Mouse (Mus musculus) lung, adult 2 months (tissue): ENCODE results near the gene Gnptab. TPM values are rescaled to one million over a fixed set of nuclear protein-coding genes. Genes with fewer than 3 reads are reported as not detected.
"Not testable (repeated sequence)": the region's sequence is repeated elsewhere in the genome, so short reads cannot be mapped to it uniquely, and the experiment has no call there.

Experiments
- DNase-seq: peaks from one replicate; pipeline ENCODE4 v3.0.0; 2022
- H3K4me1 ChIP-seq: fragments of 200-500 bp; 2 replicates; pipeline ENCODE4 v1.6.1; 2011; ENCODE audit warnings: low read length; ENCODE audit not compliant: control insufficient read depth, insufficient read depth
- H3K4me3 ChIP-seq: fragments of 200-500 bp; replicated peaks from 2 replicates; pipeline ENCODE3; 2011; ENCODE audit warnings: low read depth, mild to moderate bottlenecking, control low read depth, low read length; ENCODE audit errors: extremely low read depth
- CTCF ChIP-seq: fragments of 200-500 bp; IDR thresholded peaks from 2 replicates; pipeline ENCODE4 v1.5.1; 2011; ENCODE audit warnings: mild to moderate bottlenecking, low read length, control low read depth; ENCODE audit not compliant: insufficient read depth
- POLR2A ChIP-seq: fragments of 200-500 bp; IDR thresholded peaks from 2 replicates; pipeline ENCODE4 v1.6.1; 2011; ENCODE audit warnings: low read depth, mild to moderate bottlenecking, control low read depth, low read length, borderline replicate concordance; ENCODE audit errors: extremely low read depth
- WGBS: fragments of 180-500 bp; shearing (Covaris S2); methylation state at CpG from one replicate; pipeline ENCODE4 v1.1.7; 2018; 5-methylcytosine and 5-hydroxymethylcytosine counted together
- polyA plus RNA-seq: library from polyadenylated mRNA; depleted of rRNA; stranded (reverse); fragments of >200 nt; gene quantifications from 2 replicates; pipeline ENCODE4 v1.2.3, GENCODE M21; 2012

The Gnptab gene
- polyA plus RNA-seq, 1 experiment, result 16.6 TPM

DNA sequence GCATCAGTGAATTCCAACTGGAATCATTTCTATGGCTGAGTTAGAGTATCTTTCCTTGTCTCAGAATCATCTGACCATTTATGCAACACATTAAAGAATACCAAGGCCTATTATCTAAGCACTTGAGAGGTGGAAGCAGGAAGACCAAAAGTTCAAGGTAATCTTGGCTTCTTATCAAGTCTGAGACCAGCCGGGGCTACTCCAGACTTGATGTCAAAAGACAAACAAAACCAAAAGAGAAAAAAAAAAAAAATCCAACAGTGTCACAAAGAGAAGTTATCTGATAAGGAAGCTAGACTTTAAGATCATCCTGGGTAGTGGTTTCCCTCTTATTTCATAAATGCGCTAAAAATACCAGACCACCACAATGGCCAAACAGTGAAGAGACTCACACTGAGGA, 26.4 kb upstream of the Gnptab start:
- TF ChIP-seq CTCF (no peak), POLR2A (no peak)
- 38% methylated on average over 2 of the region's 2 CpGs for whole genome bisulfite sequencing
- peaks cover 12% of the 10 kb centered on the region for H3K4me1 ChIP-seq
- no peak overlapping the region for H3K4me3 ChIP-seq
- no peak for DNase-seq

GRCm38 (mm10) chr10:88354599-88354998, 24.3 kb upstream of the Gnptab start:
- H3K4me1 ChIP-seq, result peaks cover 6% of the 10 kb centered on the region; the same call in 1 of the 2 replicates
- TF ChIP-seq CTCF (no peak), POLR2A (no peak)
- 62% methylated on average over 5 of the region's 5 CpGs for WGBS
- DNase-seq, result no peak
- H3K4me3 ChIP-seq, result peak overlapping the region; percentile 31

GRCm38 (mm10) chr10:88356114-88356982, 22.6 kb upstream of the Gnptab start:
- H3K4me1 ChIP-seq, result peaks cover 3% of the 10 kb centered on the region; the same call in 1 of the 2 replicates
- 7% methylated on average over 21 of the region's 21 CpGs for WGBS
- peak; percentile 70 for DNase-seq
- peak overlapping the region; percentile 97 for H3K4me3 ChIP-seq
- peak; percentile 69; the same call in 1 of the 2 replicates for TF ChIP-seq POLR2A
- no peak for TF ChIP-seq CTCF

- DNase-seq, result peak; percentile 72
- TF ChIP-seq POLR2A (no peak; the same call in 1 of the 2 replicates), CTCF (no peak)
- Histone ChIP-seq H3K4me3 (peak overlapping the region; percentile 97), H3K4me1 (peaks cover 3% of the 10 kb centered on the region; the same call in 1 of the 2 replicates)
- 2% methylated on average over 47 of the region's 47 CpGs for WGBS
Observed at GRCm38 (mm10) chr10:88356983-88357559, 21.9 kb upstream of the Gnptab start.

DNA sequence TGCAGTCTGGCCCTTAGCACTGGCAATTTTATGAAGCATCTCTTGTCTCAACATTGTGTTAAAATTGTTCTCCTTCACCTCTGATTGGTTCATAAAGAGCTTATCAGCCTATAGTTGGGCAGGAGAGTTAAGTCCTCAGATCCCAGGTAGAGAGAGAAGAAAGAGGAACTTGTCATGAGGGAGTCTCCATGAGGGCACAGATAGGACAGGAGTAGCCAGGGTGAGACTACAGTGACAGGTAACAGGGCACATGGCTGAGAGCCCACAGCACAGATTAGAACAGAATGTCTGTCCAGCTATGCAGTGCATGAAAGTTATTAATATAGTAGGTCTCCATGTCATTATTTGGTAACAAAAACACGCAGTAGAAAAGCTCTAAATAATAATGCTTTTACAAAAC, 16.7 kb upstream of the Gnptab start:
- no peaks in the 10 kb centered on the region for H3K4me1 ChIP-seq
- WGBS, result 62% methylated on average over 1 of the region's 1 CpGs
- TF ChIP-seq POLR2A, result no peak
- no peak for TF ChIP-seq CTCF
- H3K4me3 ChIP-seq, result no peak overlapping the region
- DNase-seq, result no peak

- Histone ChIP-seq H3K4me3 (no peak overlapping the region), H3K4me1 (no peaks in the 10 kb centered on the region)
- no peak for DNase-seq
- TF ChIP-seq CTCF, result no peak
- no peak for TF ChIP-seq POLR2A
- 78% methylated on average over 3 of the region's 3 CpGs for WGBS
Observed at GRCm38 (mm10) chr10:88364221-88364620, 14.7 kb upstream of the Gnptab start.

DNA sequence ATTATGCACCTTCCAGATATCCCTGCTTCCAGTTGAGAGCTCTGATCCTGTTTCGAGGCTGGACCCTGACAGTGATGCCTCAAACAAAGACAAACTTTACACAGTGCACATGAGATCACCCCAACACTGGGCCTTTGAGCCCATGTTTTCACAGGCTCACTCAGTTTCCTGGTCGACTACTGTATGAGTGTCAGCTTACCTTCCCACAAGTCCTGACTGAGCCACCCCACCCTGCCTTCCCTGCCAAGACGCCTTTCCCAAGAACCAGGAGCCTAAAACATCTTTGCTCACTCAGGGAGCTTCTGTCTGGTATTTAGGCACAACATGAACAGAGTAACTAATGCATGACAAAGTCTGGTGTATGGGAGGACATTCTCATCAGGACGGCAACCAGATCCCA, 9.7 kb upstream of the Gnptab start:
- WGBS, result 53% methylated on average over 4 of the region's 4 CpGs
- H3K4me3 ChIP-seq, result no peak overlapping the region
- H3K4me1 ChIP-seq, result no peaks in the 10 kb centered on the region; the same call in 1 of the 2 replicates
- TF ChIP-seq CTCF, result no peak
- TF ChIP-seq POLR2A, result no peak
- no peak for DNase-seq

DNA sequence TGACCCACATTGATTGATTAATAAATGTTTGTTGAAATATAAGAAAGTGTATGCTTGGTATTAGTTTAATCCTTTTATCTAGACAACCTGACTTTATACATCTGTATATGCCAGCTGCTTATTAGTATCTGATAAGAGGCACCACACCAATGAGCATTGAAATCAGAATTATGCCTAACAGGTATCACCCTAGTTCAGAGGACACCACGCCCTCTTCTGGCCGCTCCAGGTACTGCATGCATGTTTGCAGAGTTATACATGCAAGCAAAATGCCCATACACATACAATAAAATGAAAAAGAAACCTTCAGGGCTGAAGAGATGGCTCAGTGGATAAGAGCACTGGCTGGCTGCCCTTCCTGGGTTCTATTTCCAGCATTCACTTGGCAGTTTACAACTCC, 7.1 kb upstream of the Gnptab start:
- no peaks in the 10 kb centered on the region; the same call in 1 of the 2 replicates for H3K4me1 ChIP-seq
- DNase-seq, result no peak
- H3K4me3 ChIP-seq, result no peak overlapping the region
- TF ChIP-seq POLR2A (no peak), CTCF (peak; percentile 56)
- WGBS, result 5% methylated on average over 2 of the region's 2 CpGs

- H3K4me1 ChIP-seq, result no peaks in the 10 kb centered on the region; the same call in 1 of the 2 replicates
- H3K4me3 ChIP-seq, result no peak overlapping the region
- 65% methylated on average over 4 of the region's 4 CpGs for WGBS
- DNase-seq, result no peak
- no peak for TF ChIP-seq POLR2A
- no peak for TF ChIP-seq CTCF
Observed at GRCm38 (mm10) chr10:88372436-88372835, 6.5 kb upstream of the Gnptab start.

- H3K4me1 ChIP-seq, H3K4me3 ChIP-seq, DNase-seq: not testable (repeated sequence)
- 73% methylated on average over 2 of the region's 2 CpGs for WGBS
Observed at GRCm38 (mm10) chr10:88372945-88373344, 6.0 kb upstream of the Gnptab start.
